Mouse (Mus musculus): ENCODE results near the gene Nck2.

- TF ChIP-seq CTCF (IDR thresholded peaks at IDR 0.05; ENCODE audit: low read depth) (no peak), EP300 (IDR thresholded peaks at IDR 0.05; ENCODE audit: low read depth) (no peak)
Measured at GRCm38 (mm10) chr1:43491506-43492269, 47.3 kb downstream of the Nck2 start.

Measured in liver, postnatal 0 days (tissue).